Mouse (Mus musculus) heart, postnatal 0 days (tissue): ENCODE measurements around the gene Gpbp1. TPM values are rescaled to one million over a fixed set of nuclear protein-coding genes. Genes with fewer than 3 reads are reported as not detected.

Source experiments
- ATAC-seq: fragments of 200-750 bp; cut with Nextera tagmentation; 2 replicates; pipeline ENCODE4 v1.8.0; 2017; ENCODE audit warnings: low read depth, moderate number of reproducible peaks, moderate library complexity; ENCODE audit not compliant: insufficient read depth
- DNase-seq: peaks from one replicate; pipeline ENCODE4 v3.0.0-alpha.2; 2016; ENCODE audit warnings: low spot score
- H3K27ac ChIP-seq: fragments of 300-500 bp; sonication (generic); 2 replicates; pipeline ENCODE4 v1.5.1; 2014; ENCODE audit warnings: low read depth, mild to moderate bottlenecking
- H3K27me3 ChIP-seq: fragments of 300-500 bp; sonication (generic); 2 replicates; pipeline ENCODE4 v1.6.1; 2014; ENCODE audit warnings: low read length, mixed read lengths; ENCODE audit not compliant: control insufficient read depth, insufficient read depth
- H3K36me3 ChIP-seq: fragments of 300-500 bp; sonication (generic); replicated peaks from 2 replicates; pipeline ENCODE4 v1.6.1; 2014; ENCODE audit warnings: low read length, mixed read lengths; ENCODE audit not compliant: control insufficient read depth, insufficient read depth
- H3K4me1 ChIP-seq: fragments of 300-500 bp; sonication (generic); 2 replicates; pipeline ENCODE4 v1.6.1; 2014; ENCODE audit warnings: antibody characterized with exemption; ENCODE audit not compliant: control insufficient read depth, insufficient read depth
- H3K4me2 ChIP-seq: fragments of 300-500 bp; sonication (generic); 2 replicates; pipeline ENCODE4 v1.6.1; 2014; ENCODE audit warnings: low read depth, mild to moderate bottlenecking, low read length, moderate library complexity
- H3K4me3 ChIP-seq: fragments of 300-500 bp; sonication (generic); 2 replicates; pipeline ENCODE4 v1.5.1; 2014; ENCODE audit warnings: low read depth, low read length
- H3K9ac ChIP-seq: fragments of 300-500 bp; sonication (generic); replicated peaks from 2 replicates; pipeline ENCODE4 v1.6.1; 2014; ENCODE audit warnings: low read depth, low read length, mixed read lengths
- H3K9me3 ChIP-seq: fragments of 300-500 bp; sonication (generic); replicated peaks from 2 replicates; pipeline ENCODE4 v1.6.1; 2016; ENCODE audit warnings: low read length; ENCODE audit not compliant: control insufficient read depth
- CTCF ChIP-seq: IDR thresholded peaks from 2 replicates; pipeline ENCODE4 v1.5.1; 2016; ENCODE audit warnings: antibody characterized with exemption, control low read depth, low read depth
- EP300 ChIP-seq: IDR thresholded peaks from 2 replicates; pipeline ENCODE4 v1.6.1; 2016; ENCODE audit warnings: antibody characterized with exemption, low read depth
- WGBS: fragments of 180-500 bp; shearing (Covaris S2); extraction: QIAGEN DNeasy Blood & Tissue Kit; methylation state at CpG from one replicate; pipeline ENCODE4 v1.1.7; 2014; 5-methylcytosine and 5-hydroxymethylcytosine counted together
- polyA plus RNA-seq: library from polyadenylated mRNA; unstranded; fragments of >200 nt; fragmentation: Nextera tagmentation; extraction: Ambion mirVana; gene quantifications from 2 replicates; pipeline ENCODE4 v1.2.1, GENCODE M21; 2015
- total RNA-seq: library from RNA; depleted of rRNA; stranded (reverse); fragments of >200 nt; gene quantifications from 2 replicates; pipeline ENCODE4 v1.2.3, GENCODE M21; 2014; ENCODE audit warnings: low replicate concordance

The Gpbp1 gene
- total and polyA plus RNA-seq, 2 experiments from 2014 or later = 22.1 to 40.3 TPM

GRCm38 (mm10) chr13:111488651-111489501, 1.0 kb downstream of the Gpbp1 start:
- Histone ChIP-seq H3K27me3 (0 out of 2 replicates have a peak, but pooled peaks cover 17% of the 10 kb centered on the region), H3K36me3 (no peaks in the 10 kb centered on the region), H3K9ac (peak overlapping the region; percentile 94), H3K27ac (peak overlapping the region; percentile 97), H3K9me3 (no peaks in the 10 kb centered on the region), H3K4me3 (peak overlapping the region; percentile 94), H3K4me2 (peak overlapping the region; percentile 91), H3K4me1 (peaks cover 14% of the 10 kb centered on the region; the same call in 1 of the 2 replicates)
- TF ChIP-seq EP300 (no peak), CTCF (no peak)
- DNase-seq (peak; percentile 37), ATAC-seq (peak; percentile 3)
- WGBS = under 1% methylated on average over 70 of the region's 98 CpGs

- H3K4me3 ChIP-seq = no peak overlapping the region
- TF ChIP-seq EP300 = no peak
- no peak for TF ChIP-seq CTCF
- ATAC-seq (no peak), DNase-seq (no peak)
- no peak overlapping the region for H3K27ac ChIP-seq
- no peak overlapping the region for H3K9ac ChIP-seq
- H3K4me2 ChIP-seq = no peak overlapping the region
- H3K9me3 ChIP-seq = no peaks in the 10 kb centered on the region
- 78% methylated on average over 2 of the region's 2 CpGs for WGBS
- peaks cover 23% of the 10 kb centered on the region for H3K4me1 ChIP-seq
- H3K36me3 ChIP-seq = no peaks in the 10 kb centered on the region
- no peaks in the 10 kb centered on the region for H3K27me3 ChIP-seq
Measured at GRCm38 (mm10) chr13:111477695-111478094, 12.2 kb downstream of the Gpbp1 start.

DNA sequence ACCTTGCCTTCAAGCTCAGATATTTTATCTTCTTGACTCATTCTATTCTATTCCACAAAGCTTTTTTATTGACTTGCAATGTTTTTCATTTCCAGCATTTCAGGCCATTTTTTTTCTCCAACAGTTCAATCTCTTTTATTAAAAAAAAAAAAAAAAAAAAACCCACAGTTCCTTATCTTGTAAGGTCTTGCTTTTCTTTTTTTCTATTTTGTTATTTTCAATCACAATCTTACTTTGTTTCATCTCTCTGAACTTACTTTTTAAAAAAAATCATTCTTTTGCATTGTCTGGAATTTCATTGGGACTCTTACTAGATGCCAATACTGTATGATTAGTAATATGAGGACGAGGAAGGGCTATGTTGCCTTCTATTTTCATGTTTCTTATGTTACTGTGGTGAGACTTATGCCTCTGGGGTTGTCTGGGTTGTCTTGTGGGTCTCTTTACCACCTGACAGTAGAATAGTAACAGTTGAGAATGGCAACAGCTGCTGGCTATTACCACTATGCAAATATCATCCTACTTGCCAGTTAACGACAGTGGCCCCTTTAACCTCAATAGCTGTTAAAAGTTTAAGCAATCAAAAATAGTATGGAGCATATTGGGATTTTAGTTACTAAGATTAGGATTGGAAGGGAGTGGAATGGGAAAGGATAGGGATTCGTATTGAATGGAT, 19.2 kb downstream of the Gpbp1 start:
- 84% methylated on average over 3 of the region's 3 CpGs for WGBS
- ATAC-seq = no peak
- Histone ChIP-seq H3K27me3 (no peaks in the 10 kb centered on the region), H3K9ac (no peak overlapping the region), H3K4me1 (peaks cover 8% of the 10 kb centered on the region), H3K9me3 (no peaks in the 10 kb centered on the region), H3K4me2 (no peak overlapping the region), H3K4me3 (no peak overlapping the region), H3K36me3 (peaks cover 13% of the 10 kb centered on the region), H3K27ac (no peak overlapping the region)
- DNase-seq = no peak
- no peak for TF ChIP-seq EP300
- TF ChIP-seq CTCF = no peak

- 92% methylated on average over 3 of the region's 3 CpGs for WGBS
- ATAC-seq (no peak), DNase-seq (no peak)
- Histone ChIP-seq H3K4me2 (no peak overlapping the region), H3K9ac (no peak overlapping the region), H3K9me3 (no peaks in the 10 kb centered on the region), H3K36me3 (peaks cover 15% of the 10 kb centered on the region), H3K27ac (no peak overlapping the region), H3K27me3 (no peaks in the 10 kb centered on the region), H3K4me1 (no peaks in the 10 kb centered on the region), H3K4me3 (no peak overlapping the region)
- no peak for TF ChIP-seq CTCF
- no peak for TF ChIP-seq EP300
Measured at GRCm38 (mm10) chr13:111467350-111467749, 22.6 kb downstream of the Gpbp1 start.

DNA sequence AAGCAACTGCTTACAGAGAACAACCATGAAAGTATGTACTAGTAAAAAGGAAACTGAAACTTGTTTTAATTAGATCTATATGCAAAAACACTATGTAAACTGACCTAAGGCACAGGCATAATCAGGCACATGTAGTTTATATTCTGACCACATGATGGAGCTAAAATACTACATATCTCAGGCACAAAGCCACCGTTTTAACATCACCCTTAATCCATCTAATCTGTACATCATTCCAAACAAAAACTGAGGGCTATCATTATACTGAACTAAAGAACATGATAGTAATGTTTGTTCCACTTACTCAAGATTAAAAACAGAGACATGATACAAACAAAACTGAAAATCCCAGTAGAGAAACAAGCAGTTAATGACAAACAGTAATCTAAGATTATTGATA, 28.5 kb downstream of the Gpbp1 start:
- H3K27me3 ChIP-seq = no peaks in the 10 kb centered on the region
- H3K4me2 ChIP-seq = no peak overlapping the region
- 0% methylated on average over 1 of the region's 1 CpGs for WGBS
- TF ChIP-seq EP300 (no peak), CTCF (peak; percentile 70)
- H3K4me1 ChIP-seq = no peaks in the 10 kb centered on the region; the same call in 1 of the 2 replicates
- no peak overlapping the region for H3K27ac ChIP-seq
- no peak overlapping the region for H3K9ac ChIP-seq
- ATAC-seq = no peak
- DNase-seq = peak; percentile 55
- no peaks in the 10 kb centered on the region for H3K9me3 ChIP-seq
- H3K36me3 ChIP-seq = peaks cover 7% of the 10 kb centered on the region; the same call in 1 of the 2 replicates
- H3K4me3 ChIP-seq = no peak overlapping the region
